Mouse (Mus musculus): ENCODE measurements around the gene Zar1. TPM values are rescaled to one million over a fixed set of nuclear protein-coding genes. Genes with fewer than 3 reads are reported as not detected.

The Zar1 gene
- not detected for total RNA-seq (2023)

DNA sequence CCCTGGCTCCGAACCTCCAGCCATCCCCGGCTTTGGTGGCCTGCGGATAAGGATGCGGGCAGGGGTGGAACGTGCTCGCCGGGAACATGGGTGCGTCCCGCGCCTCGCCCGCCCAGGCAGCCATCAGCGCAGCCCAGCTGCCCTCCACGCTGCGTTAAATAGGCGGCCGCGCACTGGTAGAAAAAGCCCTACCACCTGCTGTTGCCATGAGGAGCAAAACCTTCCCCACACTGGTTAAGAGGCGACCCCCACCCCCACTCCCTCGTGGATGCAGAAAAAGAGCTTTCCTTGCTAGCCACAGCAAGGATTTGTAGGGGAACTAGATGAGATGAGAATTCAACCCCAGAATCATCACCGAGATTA, at the start of gene Zar1:
Gene Zar1 (minus strand): TSS at position 285 of the 363 bp plus-strand sequence.

DNA sequence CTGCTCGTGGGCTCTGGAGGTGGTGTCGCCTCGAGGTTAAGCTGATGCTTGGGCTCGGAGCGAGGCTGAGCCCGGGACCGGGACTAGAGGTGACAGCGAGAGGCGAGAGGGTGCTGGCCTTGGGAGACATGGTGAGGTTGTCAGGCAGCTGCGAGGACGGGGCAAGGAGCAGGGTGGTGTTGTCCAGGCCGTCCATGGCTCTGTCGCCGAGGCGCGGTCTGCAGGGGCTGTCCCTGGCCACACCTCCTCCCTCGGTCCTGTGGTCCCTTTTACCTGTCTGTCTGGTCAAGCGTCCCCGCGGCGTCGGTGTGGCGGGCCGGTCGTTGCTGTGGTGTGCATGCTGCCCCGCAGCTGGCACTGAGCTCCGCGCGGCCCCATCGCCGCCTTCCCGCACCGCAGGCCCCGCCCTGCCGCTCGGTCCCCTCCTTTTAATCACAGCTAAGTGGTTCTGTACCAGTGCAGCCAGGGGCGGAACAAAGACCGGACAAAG, 6.2 kb upstream of the Zar1 start, which contains the start of gene Gm5868:
Gene Gm5868 (minus strand): TSS at position 360 of the 490 bp plus-strand sequence.

DNA sequence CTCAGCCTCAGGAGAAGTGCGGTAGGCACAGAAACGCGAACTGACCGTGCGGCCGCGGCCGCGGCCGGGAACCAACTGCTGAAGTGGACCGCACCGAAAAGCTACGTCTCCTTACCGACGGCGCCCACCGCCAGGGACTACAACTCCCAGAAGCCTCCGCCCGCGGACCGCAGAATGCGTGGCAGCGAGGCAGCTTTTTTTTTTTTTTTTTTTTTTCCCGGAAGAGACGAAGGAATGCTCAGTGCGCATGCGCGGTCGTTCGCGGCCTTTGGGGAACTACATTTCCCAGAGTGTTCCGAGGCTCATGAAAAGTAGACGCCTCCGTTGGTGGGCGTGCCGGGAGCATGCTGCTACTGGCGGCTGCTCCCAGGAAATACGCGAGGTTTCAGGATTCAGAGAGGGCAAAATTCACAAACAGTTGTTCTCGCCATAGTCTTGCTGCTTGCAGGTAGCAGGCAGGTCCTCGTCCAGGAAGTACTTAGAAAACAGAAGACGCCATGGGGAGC, 21.5 kb downstream of the Zar1 start, which contains the start of gene Nfxl1:
Gene Nfxl1 (minus strand): TSS at position 141 of the 506 bp plus-strand sequence.

Other genes starting within 250 kb of the Zar1 start
- gene Corin, start 76.8 kb downstream of the Zar1 start, total RNA-seq (2023) = not detected
- 10.4 TPM for gene Nfxl1, start 21.6 kb downstream of the Zar1 start, total RNA-seq (2023)
- not detected for gene Gm5868, start 6.3 kb upstream of the Zar1 start, total RNA-seq (2023)
- gene Cnga1, start 63.0 kb upstream of the Zar1 start, total RNA-seq (2023) = 18.6 TPM
- gene Nipal1, start 66.5 kb upstream of the Zar1 start, total RNA-seq (2023) = 12.6 TPM
- gene Txk, start 171.5 kb upstream of the Zar1 start, total RNA-seq (2023) = 184 TPM

Measured in CD8-positive naive resting alpha-beta T cell, adult 57 days (primary cell).